8 mouse cellular contexts compared by ENCODE assay signal in genomic region chr6:88342965-88343364, GRCm38 (mm10).
A peak's percentile ranks its signal among the peaks of the same experiment; 100 is the strongest.
DNase-seq lines count a peak whose midpoint lies in the region; ATAC-seq and TF ChIP-seq lines count a peak whose summit lies in the region.

No protein-coding gene starts in this region.

- peak; percentile 51; the same call in 1 of the 2 replicates for ATAC-seq in lung, embryonic 14.5 days (ENCODE audit: insufficient read depth)
- no peak for ATAC-seq in hindbrain, postnatal 0 days
- peak; percentile 52; the same call in 1 of the 2 replicates for ATAC-seq in neural tube, embryonic 14.5 days (ENCODE audit: low read depth)
- ATAC-seq in frontal cortex, adult (ENCODE audit: low TSS enrichment): no peak

- intact Hi-C loops in gastrocnemius, adult 2 months (cut with DNase I): no loop called here
- intact Hi-C loops in gastrocnemius, postnatal 14 days (cut with DNase I; ENCODE audit: low total_unique reads): no loop called here

- 58% methylated on average over 3 of the region's 3 CpGs for WGBS in lung, embryonic 14.5 days
- WGBS in hindbrain, postnatal 0 days: 81% methylated on average over 3 of the region's 3 CpGs
- 78% methylated on average over 3 of the region's 3 CpGs for WGBS in neural tube, embryonic 14.5 days

- H3K27ac ChIP-seq in gastrocnemius, adult 2 months: peak overlapping the region; percentile 54; the same call in 1 of the 2 replicates
- H3K27ac ChIP-seq in lung, embryonic 14.5 days (ENCODE audit: low read depth): peak overlapping the region; percentile 90; the same call in 1 of the 2 replicates
- H3K27ac ChIP-seq in hindbrain, postnatal 0 days: peak overlapping the region; percentile 12; the same call in 1 of the 2 replicates
- H3K27ac ChIP-seq in neural tube, embryonic 14.5 days (ENCODE audit: low read depth, low read length): 0 out of 2 replicates have a peak overlapping the region, but pooled peaks have one; percentile 45

- no peaks in the 10 kb centered on the region for H3K27me3 ChIP-seq in lung, embryonic 14.5 days (ENCODE audit: insufficient read depth, low read length)
- no peaks in the 10 kb centered on the region for H3K27me3 ChIP-seq in hindbrain, postnatal 0 days (ENCODE audit: insufficient read depth, low read length)
- H3K27me3 ChIP-seq in neural tube, embryonic 14.5 days (ENCODE audit: control insufficient read depth, insufficient read depth, low read length): no peaks in the 10 kb centered on the region

- no peak overlapping the region for H3K9ac ChIP-seq in lung, embryonic 14.5 days
- no peak overlapping the region for H3K9ac ChIP-seq in hindbrain, postnatal 0 days (replicated peaks; ENCODE audit: low read length)
- no peak overlapping the region for H3K9ac ChIP-seq in neural tube, embryonic 14.5 days (replicated peaks; ENCODE audit: low read depth, low read length)

- no peak overlapping the region for H3K4me3 ChIP-seq in gastrocnemius, adult 2 months
- no peak overlapping the region for H3K4me3 ChIP-seq in lung, embryonic 14.5 days (ENCODE audit: low read depth, low read length)
- no peak overlapping the region for H3K4me3 ChIP-seq in hindbrain, postnatal 0 days (ENCODE audit: low read length)
- H3K4me3 ChIP-seq in neural tube, embryonic 14.5 days (ENCODE audit: low read depth, low read length): no peak overlapping the region

- DNase-seq in gastrocnemius, adult 2 months: no peak
- no peak for DNase-seq in gastrocnemius, postnatal 14 days
- DNase-seq in lung, embryonic 14.5 days: no peak
- no peak for DNase-seq in lung, postnatal 14 days
- DNase-seq in hindbrain, postnatal 0 days (ENCODE audit: low spot score): no peak
- DNase-seq in thymus, postnatal 25 days: no peak

- H3K4me1 ChIP-seq in lung, embryonic 14.5 days (ENCODE audit: insufficient read depth): peaks cover 17% of the 10 kb centered on the region
- peaks cover 19% of the 10 kb centered on the region for H3K4me1 ChIP-seq in hindbrain, postnatal 0 days (ENCODE audit: insufficient read depth, low read length)
- peaks cover 23% of the 10 kb centered on the region; the same call in 1 of the 2 replicates for H3K4me1 ChIP-seq in neural tube, embryonic 14.5 days (ENCODE audit: control insufficient read depth, insufficient read depth, low read length)

- TF ChIP-seq CTCF in gastrocnemius, adult 2 months (IDR thresholded peaks at IDR 0.05): no peak
- TF ChIP-seq CTCF in lung, embryonic 14.5 days (IDR thresholded peaks at IDR 0.05; ENCODE audit: low read depth): no peak
- TF ChIP-seq CTCF in hindbrain, postnatal 0 days (IDR thresholded peaks at IDR 0.05; ENCODE audit: low read depth): no peak

- H3K36me3 ChIP-seq in lung, embryonic 14.5 days (ENCODE audit: insufficient read depth): no peaks in the 10 kb centered on the region
- no peaks in the 10 kb centered on the region; the same call in 1 of the 2 replicates for H3K36me3 ChIP-seq in hindbrain, postnatal 0 days (ENCODE audit: insufficient read depth, low read length)
- no peaks in the 10 kb centered on the region for H3K36me3 ChIP-seq in neural tube, embryonic 14.5 days (ENCODE audit: control insufficient read depth, insufficient read depth, low read length)

- H3K9me3 ChIP-seq in lung, embryonic 14.5 days (ENCODE audit: low read depth, low read length): no peaks in the 10 kb centered on the region
- no peaks in the 10 kb centered on the region for H3K9me3 ChIP-seq in hindbrain, postnatal 0 days (ENCODE audit: low read length)
- H3K9me3 ChIP-seq in neural tube, embryonic 14.5 days (ENCODE audit: control insufficient read depth, low read length): no peaks in the 10 kb centered on the region

- H3K4me2 ChIP-seq in lung, embryonic 14.5 days: no peak overlapping the region
- H3K4me2 ChIP-seq in hindbrain, postnatal 0 days (ENCODE audit: low read depth, low read length): no peak overlapping the region
- no peak overlapping the region for H3K4me2 ChIP-seq in neural tube, embryonic 14.5 days (ENCODE audit: low read depth, low read length)

Comparison
In these comparisons a context has a peak if more than half of its experiments do, and no peak if none do; other contexts are left out.
1. H3K27ac ChIP-seq: peak in every context shown above with its lines; median percentile 90 in lung, embryonic 14.5 days; 54 in gastrocnemius, adult 2 months; 45 in neural tube, embryonic 14.5 days; 12 in hindbrain, postnatal 0 days.
2. ATAC-seq: peak in lung, embryonic 14.5 days (single experiment) and neural tube, embryonic 14.5 days (single experiment); none in hindbrain, postnatal 0 days (single experiment) and frontal cortex, adult (single experiment).